Mouse (Mus musculus): ENCODE data around the gene Btbd3. TPM values are rescaled to one million over a fixed set of nuclear protein-coding genes. Genes with fewer than 3 reads are reported as not detected.

Btbd3 gene
- polyA plus RNA-seq, 1 experiment from 2014 or later = 25.6 TPM

GRCm38 (mm10) chr2:138281550-138282201, 25.3 kb downstream of the Btbd3 start:
- H3K27ac ChIP-seq = no peak overlapping the region
- no peak overlapping the region for H3K9ac ChIP-seq
- peaks cover 24% of the 10 kb centered on the region for H3K36me3 ChIP-seq
- H3K4me1 ChIP-seq = peaks cover 32% of the 10 kb centered on the region
- peak overlapping the region; percentile 31 for H3K4me2 ChIP-seq
- no peaks in the 10 kb centered on the region for H3K27me3 ChIP-seq
- WGBS = 65% methylated on average over 10 of the region's 10 CpGs
- peak overlapping the region; percentile 12 for H3K4me3 ChIP-seq
- no peaks in the 10 kb centered on the region for H3K9me3 ChIP-seq
- ATAC-seq (ENCODE audit: insufficient number of reproducible peaks, low FRiP score, low TSS enrichment, low read depth) = no peak

GRCm38 (mm10) chr2:138283372-138283771, 27.0 kb downstream of the Btbd3 start:
- H3K36me3 ChIP-seq = peaks cover 26% of the 10 kb centered on the region
- no peak overlapping the region for H3K4me3 ChIP-seq
- H3K27me3 ChIP-seq = no peaks in the 10 kb centered on the region
- no peak overlapping the region for H3K4me2 ChIP-seq
- no peak overlapping the region for H3K27ac ChIP-seq
- no peak for ATAC-seq (ENCODE audit: insufficient number of reproducible peaks, low FRiP score, low TSS enrichment, low read depth)
- no peak overlapping the region for H3K9ac ChIP-seq
- WGBS = 82% methylated on average over 12 of the region's 12 CpGs
- no peaks in the 10 kb centered on the region for H3K9me3 ChIP-seq
- peaks cover 20% of the 10 kb centered on the region for H3K4me1 ChIP-seq

GRCm38 (mm10) chr2:138283856-138284255, 27.5 kb downstream of the Btbd3 start:
- peaks cover 29% of the 10 kb centered on the region for H3K36me3 ChIP-seq
- no peak overlapping the region for H3K27ac ChIP-seq
- H3K4me1 ChIP-seq = peaks cover 15% of the 10 kb centered on the region
- H3K4me2 ChIP-seq = no peak overlapping the region
- H3K9ac ChIP-seq = no peak overlapping the region
- H3K27me3 ChIP-seq = no peaks in the 10 kb centered on the region
- no peak overlapping the region for H3K4me3 ChIP-seq
- ATAC-seq (ENCODE audit: insufficient number of reproducible peaks, low FRiP score, low TSS enrichment, low read depth) = no peak
- 99% methylated on average over 15 of the region's 15 CpGs for WGBS
- no peaks in the 10 kb centered on the region for H3K9me3 ChIP-seq

GRCm38 (mm10) chr2:138285811-138286210, 29.4 kb downstream of the Btbd3 start:
- WGBS = 87% methylated on average over 4 of the region's 4 CpGs
- ATAC-seq (ENCODE audit: insufficient number of reproducible peaks, low FRiP score, low TSS enrichment, low read depth) = no peak

GRCm38 (mm10) chr2:138290154-138290553, 33.8 kb downstream of the Btbd3 start:
- WGBS = 87% methylated on average over 2 of the region's 2 CpGs
- no peaks in the 10 kb centered on the region for H3K27me3 ChIP-seq
- no peaks in the 10 kb centered on the region for H3K4me1 ChIP-seq

More at GRCm38 (mm10) chr2:138285811-138286210, 29.4 kb downstream of the Btbd3 start:
- no peaks in the 10 kb centered on the region for H3K9me3 ChIP-seq
- H3K36me3 ChIP-seq = peaks cover 29% of the 10 kb centered on the region
- no peaks in the 10 kb centered on the region for H3K27me3 ChIP-seq
- H3K4me3 ChIP-seq = no peak overlapping the region
- H3K27ac ChIP-seq = no peak overlapping the region
- no peak overlapping the region for H3K9ac ChIP-seq
- H3K4me1 ChIP-seq = no peaks in the 10 kb centered on the region
- no peak overlapping the region for H3K4me2 ChIP-seq

GRCm38 (mm10) chr2:138294286-138294685, 37.9 kb downstream of the Btbd3 start:
- ATAC-seq (ENCODE audit: insufficient number of reproducible peaks, low FRiP score, low TSS enrichment, low read depth) = no peak
- 82% methylated on average over 3 of the region's 3 CpGs for WGBS

More at GRCm38 (mm10) chr2:138290154-138290553, 33.8 kb downstream of the Btbd3 start:
- no peaks in the 10 kb centered on the region for H3K9me3 ChIP-seq
- no peak overlapping the region for H3K4me3 ChIP-seq
- H3K36me3 ChIP-seq = peaks cover 12% of the 10 kb centered on the region
- no peak overlapping the region for H3K4me2 ChIP-seq
- H3K9ac ChIP-seq = no peak overlapping the region
- ATAC-seq (ENCODE audit: insufficient number of reproducible peaks, low FRiP score, low TSS enrichment, low read depth) = no peak
- no peak overlapping the region for H3K27ac ChIP-seq

GRCm38 (mm10) chr2:138306236-138306635, 49.9 kb downstream of the Btbd3 start:
- WGBS = 88% methylated on average over 2 of the region's 2 CpGs
- Histone ChIP-seq H3K9ac (no peak overlapping the region), H3K4me1 (no peaks in the 10 kb centered on the region), H3K4me2 (no peak overlapping the region), H3K27ac (no peak overlapping the region), H3K4me3 (no peak overlapping the region), H3K27me3 (no peaks in the 10 kb centered on the region), H3K9me3 (no peaks in the 10 kb centered on the region), H3K36me3 (no peaks in the 10 kb centered on the region)
- no peak for ATAC-seq (ENCODE audit: insufficient number of reproducible peaks, low FRiP score, low TSS enrichment, low read depth)

More at GRCm38 (mm10) chr2:138294286-138294685, 37.9 kb downstream of the Btbd3 start:
- Histone ChIP-seq H3K27ac (no peak overlapping the region), H3K9ac (no peak overlapping the region), H3K4me3 (no peak overlapping the region), H3K27me3 (no peaks in the 10 kb centered on the region), H3K4me1 (no peaks in the 10 kb centered on the region), H3K4me2 (no peak overlapping the region), H3K36me3 (no peaks in the 10 kb centered on the region), H3K9me3 (no peaks in the 10 kb centered on the region)

- Histone ChIP-seq H3K36me3 (no peaks in the 10 kb centered on the region), H3K4me3 (no peak overlapping the region), H3K9me3 (no peaks in the 10 kb centered on the region), H3K4me2 (no peak overlapping the region), H3K27ac (no peak overlapping the region), H3K4me1 (no peaks in the 10 kb centered on the region), H3K27me3 (no peaks in the 10 kb centered on the region), H3K9ac (no peak overlapping the region)
- no peak for ATAC-seq (ENCODE audit: insufficient number of reproducible peaks, low FRiP score, low TSS enrichment, low read depth)
- WGBS = 55% methylated on average over 7 of the region's 7 CpGs
Observed at GRCm38 (mm10) chr2:138315644-138316043, 59.3 kb downstream of the Btbd3 start.

- H3K36me3 ChIP-seq = no peaks in the 10 kb centered on the region
- H3K27ac ChIP-seq = no peak overlapping the region
- no peak for ATAC-seq (ENCODE audit: insufficient number of reproducible peaks, low FRiP score, low TSS enrichment, low read depth)
- no peak overlapping the region for H3K4me3 ChIP-seq
- no peaks in the 10 kb centered on the region for H3K4me1 ChIP-seq
- H3K4me2 ChIP-seq = no peak overlapping the region
- no peaks in the 10 kb centered on the region for H3K9me3 ChIP-seq
- no peak overlapping the region for H3K9ac ChIP-seq
- no peaks in the 10 kb centered on the region for H3K27me3 ChIP-seq
Observed at GRCm38 (mm10) chr2:138320408-138320807, 64.0 kb downstream of the Btbd3 start.

- no peak overlapping the region for H3K9ac ChIP-seq
- no peaks in the 10 kb centered on the region for H3K27me3 ChIP-seq
- H3K9me3 ChIP-seq = no peaks in the 10 kb centered on the region
- 60% methylated on average over 4 of the region's 4 CpGs for WGBS
- no peak overlapping the region for H3K4me3 ChIP-seq
- no peaks in the 10 kb centered on the region for H3K4me1 ChIP-seq
- H3K27ac ChIP-seq = no peak overlapping the region
- H3K36me3 ChIP-seq = no peaks in the 10 kb centered on the region
- ATAC-seq (ENCODE audit: insufficient number of reproducible peaks, low FRiP score, low TSS enrichment, low read depth) = no peak
- H3K4me2 ChIP-seq = no peak overlapping the region
Observed at GRCm38 (mm10) chr2:138321041-138321481, 64.7 kb downstream of the Btbd3 start.

- H3K9me3 ChIP-seq = no peaks in the 10 kb centered on the region
- H3K9ac ChIP-seq = no peak overlapping the region
- H3K27me3 ChIP-seq = no peaks in the 10 kb centered on the region
- H3K4me3 ChIP-seq = no peak overlapping the region
- H3K4me2 ChIP-seq = no peak overlapping the region
- ATAC-seq (ENCODE audit: insufficient number of reproducible peaks, low FRiP score, low TSS enrichment, low read depth) = no peak
- no peak overlapping the region for H3K27ac ChIP-seq
- 68% methylated on average over 16 of the region's 16 CpGs for WGBS
- no peaks in the 10 kb centered on the region for H3K36me3 ChIP-seq
- H3K4me1 ChIP-seq = peaks cover 2% of the 10 kb centered on the region; the same call in 1 of the 2 replicates
Observed at GRCm38 (mm10) chr2:138322270-138323114, 66.1 kb downstream of the Btbd3 start.

GRCm38 (mm10) chr2:138326367-138326766, 70.0 kb downstream of the Btbd3 start:
- H3K9ac ChIP-seq = no peak overlapping the region
- H3K36me3 ChIP-seq = no peaks in the 10 kb centered on the region
- 34% methylated on average over 4 of the region's 4 CpGs for WGBS
- H3K4me1 ChIP-seq = peaks cover 2% of the 10 kb centered on the region; the same call in 1 of the 2 replicates
- no peak overlapping the region for H3K4me3 ChIP-seq
- no peak for ATAC-seq (ENCODE audit: insufficient number of reproducible peaks, low FRiP score, low TSS enrichment, low read depth)
- H3K27ac ChIP-seq = no peak overlapping the region
- H3K27me3 ChIP-seq = no peaks in the 10 kb centered on the region
- H3K9me3 ChIP-seq = no peaks in the 10 kb centered on the region
- no peak overlapping the region for H3K4me2 ChIP-seq

All from limb, embryonic 15.5 days (tissue).